8 mouse cellular contexts compared by ENCODE assay signal in the genomic region with DNA sequence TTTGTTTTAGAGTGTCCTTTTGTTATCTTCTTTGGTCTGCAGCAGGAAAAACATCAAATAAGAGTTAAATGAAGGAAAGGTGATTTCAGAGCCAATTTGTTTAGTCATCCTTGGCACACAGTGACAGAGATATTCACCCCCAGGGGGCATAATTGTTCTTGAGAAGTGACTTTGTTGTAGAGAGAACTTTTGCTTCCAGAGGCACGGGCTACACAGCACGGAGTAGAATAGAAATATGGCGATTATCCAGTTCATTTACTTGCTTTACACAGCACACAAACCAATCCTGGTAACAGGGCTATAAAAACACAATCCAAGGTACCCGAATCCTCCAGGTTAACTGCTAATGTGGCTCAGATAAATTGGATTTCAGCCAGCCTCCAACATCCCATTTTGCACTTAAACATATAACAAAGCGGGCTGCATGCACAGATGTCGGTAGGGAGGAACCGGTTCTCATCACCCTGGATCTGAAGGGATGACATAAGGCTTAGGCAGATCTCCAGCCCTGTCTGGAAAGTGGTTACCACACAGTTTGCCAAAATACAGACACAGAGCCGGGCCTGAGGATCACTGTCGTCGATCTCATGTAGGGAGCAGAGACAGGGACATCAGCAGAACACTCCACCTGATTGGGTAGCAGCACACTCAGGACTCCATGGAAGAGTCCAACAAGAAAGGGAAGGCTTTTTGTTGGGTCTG.
DNase-seq lines count a peak whose midpoint lies in the region; ATAC-seq and TF ChIP-seq lines count a peak whose summit lies in the region.

No protein-coding gene starts in this region.

- no peak overlapping the region for H3K27ac ChIP-seq in forebrain, embryonic 13.5 days
- H3K27ac ChIP-seq in forebrain, embryonic 12.5 days = no peak overlapping the region
- no peak overlapping the region for H3K27ac ChIP-seq in MEL (ENCODE audit: control insufficient read depth, low read depth, low read length)
- no peak overlapping the region for H3K27ac ChIP-seq in midbrain, embryonic 16.5 days (ENCODE audit: low read length)

- 64% methylated on average over 10 of the region's 10 CpGs for WGBS in forebrain, embryonic 13.5 days
- WGBS in forebrain, embryonic 12.5 days = 78% methylated on average over 10 of the region's 10 CpGs
- WGBS in midbrain, embryonic 16.5 days = 75% methylated on average over 10 of the region's 10 CpGs

- no peak for TF ChIP-seq RAD21 in MEL (IDR thresholded peaks at IDR 0.05; ENCODE audit: low read depth, low read length)

- H3K79me2 ChIP-seq in MEL (ENCODE audit: control insufficient read depth, insufficient read depth, low read length, poor library complexity) = no peaks in the 10 kb centered on the region

- H3K4me1 ChIP-seq in forebrain, embryonic 13.5 days = no peaks in the 10 kb centered on the region; the same call in 1 of the 2 replicates
- no peaks in the 10 kb centered on the region; the same call in none of the 2 replicates for H3K4me1 ChIP-seq in forebrain, embryonic 12.5 days
- H3K4me1 ChIP-seq in MEL (ENCODE audit: control insufficient read depth in 1 of 2, insufficient read depth in 2 of 2, low read length in 2 of 2) = no peaks in the 10 kb centered on the region
- no peaks in the 10 kb centered on the region for H3K4me1 ChIP-seq in midbrain, embryonic 16.5 days (ENCODE audit: control insufficient read depth, insufficient read depth, low read length)

- ATAC-seq in forebrain, embryonic 13.5 days = peak; percentile 52
- no peak for ATAC-seq in forebrain, embryonic 12.5 days (ENCODE audit: low FRiP score)
- no peak for ATAC-seq in midbrain, embryonic 16.5 days

- no peaks in the 10 kb centered on the region for H3K9me3 ChIP-seq in forebrain, embryonic 13.5 days (replicated peaks)
- H3K9me3 ChIP-seq in forebrain, embryonic 12.5 days = no peaks in the 10 kb centered on the region
- H3K9me3 ChIP-seq in MEL (replicated peaks; ENCODE audit: insufficient read depth, low read length) = no peaks in the 10 kb centered on the region
- no peaks in the 10 kb centered on the region for H3K9me3 ChIP-seq in midbrain, embryonic 16.5 days (replicated peaks; ENCODE audit: control insufficient read depth, low read length, poor library complexity, severe bottlenecking)

- peak; percentile 6 for DNase-seq in MEL (ENCODE audit: low read depth, low spot score)
- peak; percentile 16 for DNase-seq in fat pad, adult 2 months (ENCODE audit: extremely low read depth, low read depth, low spot score)
- DNase-seq in layer of hippocampus, adult 8-10 months (ENCODE audit: low spot score in 2 of 2) = peak; percentile 26 to 30
- DNase-seq in T-cell, adult 2 months (ENCODE audit: low spot score) = no peak
- DNase-seq in testis, postnatal 10 days (ENCODE audit: low spot score) = no peak

- no peaks in the 10 kb centered on the region for H3K36me3 ChIP-seq in forebrain, embryonic 13.5 days (ENCODE audit: poor library complexity, severe bottlenecking)
- H3K36me3 ChIP-seq in forebrain, embryonic 12.5 days (replicated peaks) = no peaks in the 10 kb centered on the region
- no peaks in the 10 kb centered on the region for H3K36me3 ChIP-seq in MEL (ENCODE audit: control insufficient read depth in 1 of 2, insufficient read depth in 2 of 2, low read length in 2 of 2)
- no peaks in the 10 kb centered on the region for H3K36me3 ChIP-seq in midbrain, embryonic 16.5 days (ENCODE audit: control insufficient read depth, insufficient read depth, low read length)

- H3K27me3 ChIP-seq in forebrain, embryonic 13.5 days = no peaks in the 10 kb centered on the region
- 0 out of 2 replicates have a peak, but pooled peaks cover 3% of the 10 kb centered on the region for H3K27me3 ChIP-seq in forebrain, embryonic 12.5 days
- H3K27me3 ChIP-seq in MEL (ENCODE audit: control insufficient read depth in 1 of 2, insufficient read depth in 2 of 2, low read length in 2 of 2) = peaks cover 0 to 1% of the 10 kb centered on the region in 2 experiments; a peak in 2 of 4 replicates
- H3K27me3 ChIP-seq in midbrain, embryonic 16.5 days (ENCODE audit: control insufficient read depth, insufficient read depth, low read depth, low read length) = no peaks in the 10 kb centered on the region; the same call in 1 of the 2 replicates

- no peak overlapping the region for H3K9ac ChIP-seq in forebrain, embryonic 13.5 days
- no peak overlapping the region for H3K9ac ChIP-seq in forebrain, embryonic 12.5 days
- no peak overlapping the region for H3K9ac ChIP-seq in MEL (ENCODE audit: control insufficient read depth, low read depth, low read length, poor library complexity, severe bottlenecking)
- H3K9ac ChIP-seq in midbrain, embryonic 16.5 days (ENCODE audit: low read depth, low read length) = no peak overlapping the region

- no peak for TF ChIP-seq EP300 in MEL (IDR thresholded peaks at IDR 0.05; ENCODE audit: low read depth in 1 of 2, low read length in 2 of 2)

- no peak for TF ChIP-seq CTCF in MEL (IDR thresholded peaks at IDR 0.05 in 2 of 3, conservative IDR thresholded peaks at IDR 0.05 in 1 of 3; ENCODE audit: control insufficient read depth in 1 of 3, insufficient read depth in 1 of 3, low read depth in 2 of 3, low read length in 3 of 3, poor library complexity in 1 of 3, severe bottlenecking in 1 of 3)

- TF ChIP-seq POLR2A in MEL (IDR thresholded peaks at IDR 0.05; ENCODE audit: control insufficient read depth in 1 of 2, insufficient read depth in 1 of 2, low read depth in 1 of 2, low read length in 2 of 2, poor library complexity in 1 of 2) = no peak

- H3K4me2 ChIP-seq in forebrain, embryonic 13.5 days = no peak overlapping the region
- H3K4me2 ChIP-seq in forebrain, embryonic 12.5 days = no peak overlapping the region
- no peak overlapping the region for H3K4me2 ChIP-seq in midbrain, embryonic 16.5 days (ENCODE audit: low read length)

- H3K4me3 ChIP-seq in forebrain, embryonic 13.5 days = no peak overlapping the region
- no peak overlapping the region for H3K4me3 ChIP-seq in forebrain, embryonic 12.5 days (replicated peaks)
- H3K4me3 ChIP-seq in MEL (ENCODE audit: control insufficient read depth in 1 of 2, insufficient read depth in 1 of 2, low read depth in 2 of 2, low read length in 2 of 2) = no peak overlapping the region
- no peak overlapping the region for H3K4me3 ChIP-seq in midbrain, embryonic 16.5 days (ENCODE audit: low read depth, low read length)

TF ChIP-seq in MEL, 35 proteins besides CTCF, POLR2A, EP300 and RAD21:
- TF ChIP-seq CHD1 (IDR thresholded peaks at IDR 0.05; ENCODE audit: low read depth, low read length) (no peak), RCOR1 (IDR thresholded peaks at IDR 0.05; ENCODE audit: low read depth, low read length) (no peak), TAL1 (IDR thresholded peaks at IDR 0.05; ENCODE audit: low read length) (no peak), HCFC1 (IDR thresholded peaks at IDR 0.05; ENCODE audit: low read depth, low read length) (no peak), SMC3 (IDR thresholded peaks at IDR 0.05; ENCODE audit: low read depth, low read length) (peak; percentile 18; the same call in 1 of the 2 replicates), BHLHE40 (IDR thresholded peaks at IDR 0.05; ENCODE audit: borderline replicate concordance, low read depth, low read length) (no peak), UBTF (IDR thresholded peaks at IDR 0.05; ENCODE audit: borderline replicate concordance, insufficient read depth, low read depth, low read length) (no peak)

Comparison
In these comparisons a context has a peak if more than half of its experiments do, and no peak if none do; other contexts are left out.
1. DNase-seq: peak in MEL (single experiment), fat pad, adult 2 months (single experiment) and layer of hippocampus, adult 8-10 months (2 of 2); none in T-cell, adult 2 months (single experiment) and testis, postnatal 10 days (single experiment).